Mouse (Mus musculus): ENCODE measurements around the gene Creld1. TPM values are rescaled to one million over a fixed set of nuclear protein-coding genes. Genes with fewer than 3 reads are reported as not detected.

Gene Creld1
- polyA plus RNA-seq, 1 experiment from 2014 or later: 37.2 TPM

GRCm38 (mm10) chr6:113442087-113442441, 41.0 kb upstream of the Creld1 start:
- H3K4me3 ChIP-seq (ENCODE audit: low read depth, low read length): peak overlapping the region; percentile 92
- ATAC-seq (peak; percentile 24), DNase-seq (ENCODE audit: low spot score) (no peak)
- 0 out of 2 replicates have a peak overlapping the region, but pooled peaks have one; percentile 31 for H3K27ac ChIP-seq (ENCODE audit: low read depth, low read length)
- no peaks in the 10 kb centered on the region for H3K9me3 ChIP-seq (replicated peaks; ENCODE audit: control insufficient read depth, low read length)
- no peaks in the 10 kb centered on the region for H3K27me3 ChIP-seq (replicated peaks; ENCODE audit: control insufficient read depth, insufficient read depth, low read length)
- peak overlapping the region; percentile 79 for H3K4me2 ChIP-seq (ENCODE audit: low read length)
- 0 out of 2 replicates have a peak, but pooled peaks cover 7% of the 10 kb centered on the region for H3K4me1 ChIP-seq (ENCODE audit: control insufficient read depth, insufficient read depth, low read length)
- H3K36me3 ChIP-seq (ENCODE audit: control insufficient read depth, insufficient read depth, low read length): peaks cover 3% of the 10 kb centered on the region
- H3K9ac ChIP-seq (ENCODE audit: low read length): peak overlapping the region; percentile 90
- WGBS: 42% methylated on average over 9 of the region's 9 CpGs

DNA sequence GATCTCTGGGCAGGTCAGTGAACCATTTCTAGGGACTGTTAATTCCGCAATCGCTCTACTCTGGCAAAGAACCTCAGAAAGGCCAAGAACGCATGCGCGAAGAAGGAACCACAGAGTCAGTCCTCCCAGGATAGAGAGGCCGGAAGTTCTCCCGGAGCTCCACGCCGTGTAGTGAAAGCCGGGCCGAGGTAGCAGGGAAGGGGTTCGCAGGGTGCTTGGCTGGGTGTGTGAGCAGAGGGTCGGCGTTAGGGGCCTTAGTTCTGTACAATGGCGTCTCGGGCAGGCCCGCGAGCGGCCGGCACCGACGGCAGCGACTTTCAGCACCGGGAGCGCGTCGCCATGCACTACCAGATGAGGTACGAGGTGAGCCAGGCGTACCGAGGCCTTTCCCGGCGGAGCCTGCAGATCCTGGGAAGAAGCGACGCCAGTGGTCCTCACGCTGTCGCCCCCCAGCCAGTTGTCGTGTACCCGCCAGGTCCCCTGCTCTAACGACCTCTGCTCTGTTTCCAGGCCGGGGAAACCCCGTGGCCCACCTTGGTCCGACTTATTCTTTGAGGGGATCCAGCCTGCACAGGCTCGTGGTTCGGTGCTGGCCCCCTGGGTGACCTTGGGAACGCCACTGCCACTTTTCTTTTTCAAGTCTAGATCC, 40.5 kb upstream of the Creld1 start, which contains the start of gene Jagn1:
Gene Jagn1 (plus strand): TSS at position 128 of the 649 bp plus-strand sequence.
- peak; percentile 95 for ATAC-seq
- peaks cover 8% of the 10 kb centered on the region for H3K36me3 ChIP-seq (ENCODE audit: control insufficient read depth, insufficient read depth, low read length)
- H3K27ac ChIP-seq (ENCODE audit: low read depth, low read length): peak within 1 kb of the TSS; percentile 63
- peak within 1 kb of the TSS; percentile 79 for H3K4me2 ChIP-seq (ENCODE audit: low read length)
- no peaks in the 10 kb centered on the region for H3K27me3 ChIP-seq (replicated peaks; ENCODE audit: control insufficient read depth, insufficient read depth, low read length)
- 0 out of 2 replicates have a peak, but pooled peaks cover 7% of the 10 kb centered on the region for H3K4me1 ChIP-seq (ENCODE audit: control insufficient read depth, insufficient read depth, low read length)
- peak within 1 kb of the TSS; percentile 90 for H3K9ac ChIP-seq (ENCODE audit: low read length)
- no peaks in the 10 kb centered on the region for H3K9me3 ChIP-seq (replicated peaks; ENCODE audit: control insufficient read depth, low read length)
- peak within 1 kb of the TSS; percentile 92 for H3K4me3 ChIP-seq (ENCODE audit: low read depth, low read length)
- WGBS: under 1% methylated on average over 45 of the region's 45 CpGs
- DNase-seq (ENCODE audit: low spot score): peak; percentile 97

DNA sequence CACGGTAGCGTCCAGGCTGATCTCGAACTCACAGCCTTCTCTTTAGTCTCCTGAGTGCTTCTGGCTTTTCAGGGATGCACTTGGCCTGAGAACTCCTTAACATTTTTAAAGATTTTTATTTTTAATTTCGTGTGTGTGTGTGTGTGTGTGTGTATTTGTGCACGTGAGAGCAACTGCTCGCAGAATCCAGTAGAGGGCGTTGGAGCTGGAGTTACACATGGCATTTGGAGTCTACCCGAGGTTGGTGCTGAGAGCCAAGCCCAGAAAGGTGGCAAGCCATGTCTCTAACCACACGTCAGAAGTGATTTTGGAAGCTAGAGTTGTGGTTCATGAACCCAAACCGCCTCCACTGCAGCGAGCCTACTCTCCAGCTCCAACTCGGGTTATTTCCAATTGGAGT, 40.0 kb upstream of the Creld1 start:
- Histone ChIP-seq H3K9ac (ENCODE audit: low read length) (peak overlapping the region; percentile 90), H3K27ac (ENCODE audit: low read depth, low read length) (no peak overlapping the region), H3K4me2 (ENCODE audit: low read length) (peak overlapping the region; percentile 79), H3K9me3 (replicated peaks; ENCODE audit: control insufficient read depth, low read length) (no peaks in the 10 kb centered on the region), H3K36me3 (ENCODE audit: control insufficient read depth, insufficient read depth, low read length) (peaks cover 13% of the 10 kb centered on the region), H3K4me3 (ENCODE audit: low read depth, low read length) (peak overlapping the region; percentile 92), H3K4me1 (ENCODE audit: control insufficient read depth, insufficient read depth, low read length) (0 out of 2 replicates have a peak, but pooled peaks cover 7% of the 10 kb centered on the region), H3K27me3 (replicated peaks; ENCODE audit: control insufficient read depth, insufficient read depth, low read length) (no peaks in the 10 kb centered on the region)
- 42% methylated on average over 12 of the region's 12 CpGs for WGBS
- ATAC-seq (no peak), DNase-seq (ENCODE audit: low spot score) (no peak)

- DNase-seq (ENCODE audit: low spot score) (no peak), ATAC-seq (no peak)
- 0 out of 2 replicates have a peak, but pooled peaks cover 7% of the 10 kb centered on the region for H3K4me1 ChIP-seq (ENCODE audit: control insufficient read depth, insufficient read depth, low read length)
- H3K4me3 ChIP-seq (ENCODE audit: low read depth, low read length): no peak overlapping the region
- no peaks in the 10 kb centered on the region for H3K9me3 ChIP-seq (replicated peaks; ENCODE audit: control insufficient read depth, low read length)
- H3K4me2 ChIP-seq (ENCODE audit: low read length): no peak overlapping the region
- H3K27ac ChIP-seq (ENCODE audit: low read depth, low read length): no peak overlapping the region
- H3K27me3 ChIP-seq (replicated peaks; ENCODE audit: control insufficient read depth, insufficient read depth, low read length): no peaks in the 10 kb centered on the region
- no peak overlapping the region for H3K9ac ChIP-seq (ENCODE audit: low read length)
- H3K36me3 ChIP-seq (ENCODE audit: control insufficient read depth, insufficient read depth, low read length): peaks cover 24% of the 10 kb centered on the region
- WGBS: 90% methylated on average over 6 of the region's 8 CpGs
Observed at GRCm38 (mm10) chr6:113444207-113444965, 38.7 kb upstream of the Creld1 start.

GRCm38 (mm10) chr6:113447639-113448038, 35.5 kb upstream of the Creld1 start:
- WGBS: 83% methylated on average over 4 of the region's 4 CpGs
- ATAC-seq: peak; percentile 22; the same call in 1 of the 2 replicates
- H3K4me3 ChIP-seq (ENCODE audit: low read depth, low read length): no peak overlapping the region

DNA sequence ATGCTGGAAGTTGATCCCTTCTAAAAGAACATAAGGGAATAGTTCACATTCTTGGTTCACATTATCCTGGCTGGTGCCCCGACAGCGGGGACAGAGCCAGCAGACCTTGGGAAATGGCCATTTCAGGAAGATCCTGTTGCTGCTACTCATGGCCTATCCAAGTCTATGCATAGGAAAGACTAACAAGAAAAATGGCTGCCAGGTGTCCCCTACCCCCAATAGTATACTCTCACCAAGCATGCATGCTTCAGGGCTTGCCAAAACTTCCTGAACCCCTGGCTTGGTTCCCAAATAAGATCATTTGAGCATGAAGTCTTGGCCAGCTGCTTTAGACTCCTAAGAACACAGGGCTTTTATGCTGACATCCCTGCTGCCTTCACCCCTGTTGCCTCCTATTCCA, 31.3 kb upstream of the Creld1 start:
- DNase-seq (ENCODE audit: low spot score): peak; percentile 63
- 75% methylated on average over 2 of the region's 2 CpGs for WGBS

More at GRCm38 (mm10) chr6:113447639-113448038, 35.5 kb upstream of the Creld1 start:
- Histone ChIP-seq H3K27me3 (replicated peaks; ENCODE audit: control insufficient read depth, insufficient read depth, low read length) (no peaks in the 10 kb centered on the region), H3K36me3 (ENCODE audit: control insufficient read depth, insufficient read depth, low read length) (peaks cover 24% of the 10 kb centered on the region), H3K9me3 (replicated peaks; ENCODE audit: control insufficient read depth, low read length) (no peaks in the 10 kb centered on the region), H3K9ac (ENCODE audit: low read length) (no peak overlapping the region), H3K27ac (ENCODE audit: low read depth, low read length) (no peak overlapping the region), H3K4me1 (ENCODE audit: control insufficient read depth, insufficient read depth, low read length) (0 out of 2 replicates have a peak, but pooled peaks cover 9% of the 10 kb centered on the region), H3K4me2 (ENCODE audit: low read length) (no peak overlapping the region)
- DNase-seq (ENCODE audit: low spot score): peak; percentile 38

GRCm38 (mm10) chr6:113455007-113455406, 28.1 kb upstream of the Creld1 start:
- 0 out of 2 replicates have a peak, but pooled peaks cover 2% of the 10 kb centered on the region for H3K4me1 ChIP-seq (ENCODE audit: control insufficient read depth, insufficient read depth, low read length)
- H3K9me3 ChIP-seq (replicated peaks; ENCODE audit: control insufficient read depth, low read length): no peaks in the 10 kb centered on the region
- 75% methylated on average over 5 of the region's 5 CpGs for WGBS
- no peak overlapping the region for H3K4me2 ChIP-seq (ENCODE audit: low read length)
- DNase-seq (ENCODE audit: low spot score) (no peak), ATAC-seq (no peak)
- no peaks in the 10 kb centered on the region for H3K27me3 ChIP-seq (replicated peaks; ENCODE audit: control insufficient read depth, insufficient read depth, low read length)
- no peak overlapping the region for H3K27ac ChIP-seq (ENCODE audit: low read depth, low read length)
- H3K9ac ChIP-seq (ENCODE audit: low read length): no peak overlapping the region
- no peak overlapping the region for H3K4me3 ChIP-seq (ENCODE audit: low read depth, low read length)
- H3K36me3 ChIP-seq (ENCODE audit: control insufficient read depth, insufficient read depth, low read length): no peaks in the 10 kb centered on the region

More for the DNA sequence above, 31.3 kb upstream of the Creld1 start:
- Histone ChIP-seq H3K4me1 (ENCODE audit: control insufficient read depth, insufficient read depth, low read length) (0 out of 2 replicates have a peak, but pooled peaks cover 2% of the 10 kb centered on the region), H3K9ac (ENCODE audit: low read length) (no peak overlapping the region), H3K27me3 (replicated peaks; ENCODE audit: control insufficient read depth, insufficient read depth, low read length) (no peaks in the 10 kb centered on the region), H3K9me3 (replicated peaks; ENCODE audit: control insufficient read depth, low read length) (no peaks in the 10 kb centered on the region), H3K27ac (ENCODE audit: low read depth, low read length) (no peak overlapping the region), H3K4me2 (ENCODE audit: low read length) (no peak overlapping the region), H3K36me3 (ENCODE audit: control insufficient read depth, insufficient read depth, low read length) (peaks cover 23% of the 10 kb centered on the region), H3K4me3 (ENCODE audit: low read depth, low read length) (no peak overlapping the region)
- no peak for ATAC-seq

DNA sequence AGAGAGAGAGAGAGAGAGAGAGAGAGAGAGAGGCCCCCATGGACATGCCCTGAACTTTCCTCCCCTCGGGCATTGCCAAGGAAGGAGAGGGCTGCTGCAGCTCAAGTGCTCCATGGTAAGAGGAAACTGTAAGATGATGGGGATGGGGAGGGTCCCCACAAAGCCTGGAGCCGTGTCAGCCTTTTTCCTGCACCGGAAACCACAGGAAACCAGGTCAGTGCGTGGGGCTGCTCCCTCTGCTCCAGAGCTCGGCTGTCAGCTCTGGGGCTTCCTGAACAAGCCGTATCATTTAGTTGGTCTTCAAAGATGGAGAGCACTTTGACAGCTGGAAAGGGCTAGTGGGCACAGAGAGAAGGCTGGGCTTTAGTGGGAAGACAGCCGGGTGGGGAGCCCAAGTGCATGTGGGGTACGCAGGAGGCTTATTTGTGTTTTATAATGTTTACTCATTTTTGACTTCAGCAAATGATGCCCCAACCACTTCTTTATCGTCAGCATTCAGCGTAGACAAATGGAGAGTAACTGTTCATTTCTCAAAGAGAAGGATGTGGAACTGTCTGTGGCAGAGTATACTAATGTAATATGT, 25.1 kb upstream of the Creld1 start, which contains the start of gene Il17re:
Gene Il17re (plus strand): TSS at position 533 of the 583 bp plus-strand sequence.
- no peak for DNase-seq (ENCODE audit: low spot score)
- Histone ChIP-seq H3K4me3 (ENCODE audit: low read depth, low read length) (no peak within 1 kb of the TSS), H3K27ac (ENCODE audit: low read depth, low read length) (no peak within 1 kb of the TSS), H3K9ac (ENCODE audit: low read length) (no peak within 1 kb of the TSS), H3K4me2 (ENCODE audit: low read length) (no peak within 1 kb of the TSS), H3K36me3 (ENCODE audit: control insufficient read depth, insufficient read depth, low read length) (no peaks in the 10 kb centered on the region), H3K9me3 (replicated peaks; ENCODE audit: control insufficient read depth, low read length) (no peaks in the 10 kb centered on the region), H3K4me1 (ENCODE audit: control insufficient read depth, insufficient read depth, low read length) (no peaks in the 10 kb centered on the region), H3K27me3 (replicated peaks; ENCODE audit: control insufficient read depth, insufficient read depth, low read length) (no peaks in the 10 kb centered on the region)
- no peak for ATAC-seq
- WGBS: 79% methylated on average over 10 of the region's 10 CpGs

Measured in forebrain, embryonic 14.5 days (tissue).